Mouse (Mus musculus) adrenal gland, postnatal 25 days (tissue): ENCODE measurements at regions not wholly inside any gene's neighbourhood (a gene's known extent, or its start where the extent isn't known, plus 50 kb on each side); places are given as distances from the start of the nearest gene placed in this dataset.

Experiments
- DNase-seq: peaks from one replicate; pipeline ENCODE4 v3.0.0; 2021; ENCODE audit warnings: mixed read lengths

GRCm38 (mm10) chr8:46413349-46414024 is 57.4 kb upstream of the Acsl1 start:
- no peak for DNase-seq

DNA sequence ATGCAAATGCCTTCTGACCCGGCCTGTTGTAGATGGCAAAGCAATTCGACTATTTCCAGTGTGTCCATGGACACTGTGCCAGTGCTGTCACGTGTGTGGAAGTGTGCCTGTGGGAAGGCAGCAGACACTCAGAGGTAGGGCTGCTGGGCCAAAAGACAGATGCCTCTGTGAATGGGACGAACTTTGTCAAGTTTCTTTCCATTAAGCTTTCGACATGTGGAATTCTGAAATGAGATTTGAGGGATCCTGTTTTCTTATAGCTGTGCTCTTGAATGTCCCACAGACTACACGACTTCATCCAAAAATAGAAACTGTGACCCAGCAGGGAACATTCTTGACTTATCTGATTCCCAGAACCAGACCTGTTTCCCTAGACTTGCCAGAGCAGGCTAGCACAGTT is 56.0 kb upstream of the Acsl1 start:
- DNase-seq = peak; percentile 45

- DNase-seq = no peak
Measured at GRCm38 (mm10) chr8:46419402-46419801, 51.4 kb upstream of the Acsl1 start.

GRCm38 (mm10) chr8:46420476-46420875 is 50.4 kb upstream of the Acsl1 start:
- no peak for DNase-seq
